Mouse (Mus musculus): Measurements from ENCODE around the gene Lef1.

Gene Lef1

GRCm38 (mm10) chr3:131139345-131140090 is 29.2 kb downstream of the Lef1 start:
- no peak for DNase-seq (ENCODE audit: low read depth, low spot score)

GRCm38 (mm10) chr3:131140091-131140462 is 29.8 kb downstream of the Lef1 start:
- no peak for DNase-seq (ENCODE audit: low read depth, low spot score)

GRCm38 (mm10) chr3:131141546-131141945 is 31.3 kb downstream of the Lef1 start:
- no peak for DNase-seq (ENCODE audit: low read depth, low spot score)

- no peak for DNase-seq (ENCODE audit: low read depth, low spot score)
Observed at GRCm38 (mm10) chr3:131144250-131144649, 34.0 kb downstream of the Lef1 start.

GRCm38 (mm10) chr3:131152921-131153320 is 42.6 kb downstream of the Lef1 start:
- no peak for DNase-seq (ENCODE audit: low read depth, low spot score)

GRCm38 (mm10) chr3:131153896-131154295 is 43.6 kb downstream of the Lef1 start:
- no peak for DNase-seq (ENCODE audit: low read depth, low spot score)

- no peak for DNase-seq (ENCODE audit: low read depth, low spot score)
Observed at GRCm38 (mm10) chr3:131154576-131154975, 44.3 kb downstream of the Lef1 start.

- DNase-seq (ENCODE audit: low read depth, low spot score), result no peak
Observed at GRCm38 (mm10) chr3:131155066-131155465, 44.8 kb downstream of the Lef1 start.

- DNase-seq (ENCODE audit: low read depth, low spot score), result no peak
Observed at GRCm38 (mm10) chr3:131155657-131156056, 45.4 kb downstream of the Lef1 start.

- peak; percentile 26 for DNase-seq (ENCODE audit: low read depth, low spot score)
Observed at GRCm38 (mm10) chr3:131156377-131156776, 46.1 kb downstream of the Lef1 start.

- DNase-seq (ENCODE audit: low read depth, low spot score), result no peak
Observed at GRCm38 (mm10) chr3:131157471-131157870, 47.2 kb downstream of the Lef1 start.

GRCm38 (mm10) chr3:131159204-131159760 is 49.0 kb downstream of the Lef1 start:
- no peak for DNase-seq (ENCODE audit: low read depth, low spot score)

- DNase-seq (ENCODE audit: low read depth, low spot score), result no peak
Observed at GRCm38 (mm10) chr3:131159881-131160615, 49.8 kb downstream of the Lef1 start.

GRCm38 (mm10) chr3:131160921-131161320 is 50.6 kb downstream of the Lef1 start:
- no peak for DNase-seq (ENCODE audit: low read depth, low spot score)

GRCm38 (mm10) chr3:131167731-131168130 is 57.5 kb downstream of the Lef1 start:
- no peak for DNase-seq (ENCODE audit: low read depth, low spot score)

- DNase-seq (ENCODE audit: low read depth, low spot score), result no peak
Observed at GRCm38 (mm10) chr3:131169161-131169560, 58.9 kb downstream of the Lef1 start.

GRCm38 (mm10) chr3:131170099-131170643 is 59.9 kb downstream of the Lef1 start:
- no peak for DNase-seq (ENCODE audit: low read depth, low spot score)

GRCm38 (mm10) chr3:131171292-131171960 is 61.2 kb downstream of the Lef1 start:
- peak; percentile 48 for DNase-seq (ENCODE audit: low read depth, low spot score)

- no peak for DNase-seq (ENCODE audit: low read depth, low spot score)
Observed at GRCm38 (mm10) chr3:131172293-131172692, 62.0 kb downstream of the Lef1 start.

- DNase-seq (ENCODE audit: low read depth, low spot score), result no peak
Observed at GRCm38 (mm10) chr3:131181006-131181405, 70.7 kb downstream of the Lef1 start.

- DNase-seq (ENCODE audit: low read depth, low spot score), result no peak
Observed at GRCm38 (mm10) chr3:131182158-131182557, 71.9 kb downstream of the Lef1 start.

GRCm38 (mm10) chr3:131186193-131186592 is 75.9 kb downstream of the Lef1 start:
- no peak for DNase-seq (ENCODE audit: low read depth, low spot score)

All from mesoderm, embryonic 11.5 days (tissue).